Mouse (Mus musculus): ENCODE results near the gene Rpgrip1l. TPM values are rescaled to one million over a fixed set of nuclear protein-coding genes. Genes with fewer than 3 reads are reported as not detected.

The Rpgrip1l gene
- polyA plus RNA-seq, 1 experiment from 2014 or later, result 6.0 TPM

DNA sequence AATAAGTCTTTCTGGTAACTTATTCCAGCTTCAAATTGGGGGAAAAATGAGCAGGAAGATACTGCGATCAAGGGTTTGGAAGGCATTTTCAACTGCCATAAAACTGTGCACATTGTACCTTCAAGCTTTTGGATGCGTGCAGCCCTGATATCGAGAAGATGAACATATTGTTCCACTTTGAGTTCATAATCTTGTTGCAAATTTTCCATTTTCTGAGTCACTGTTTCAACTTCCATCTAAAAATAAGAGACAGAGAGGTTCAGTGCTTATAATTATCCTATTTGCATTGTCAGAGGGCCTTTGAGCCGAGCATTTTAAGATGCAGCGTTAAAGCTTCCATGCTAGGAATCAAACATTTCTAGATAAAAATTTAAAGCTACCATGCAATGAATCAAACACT is 39.6 kb downstream of the Rpgrip1l start:
- H3K4me3 ChIP-seq (ENCODE audit: low read depth, low read length), result no peak overlapping the region
- H3K27me3 ChIP-seq (replicated peaks; ENCODE audit: insufficient read depth, low read length), result no peaks in the 10 kb centered on the region
- no peak overlapping the region for H3K9ac ChIP-seq (replicated peaks; ENCODE audit: low read depth)
- no peak overlapping the region for H3K4me2 ChIP-seq (replicated peaks; ENCODE audit: low read depth, low read length)
- no peaks in the 10 kb centered on the region for H3K9me3 ChIP-seq (ENCODE audit: low read length)
- no peaks in the 10 kb centered on the region for H3K36me3 ChIP-seq (ENCODE audit: insufficient read depth, low read length)
- 95% methylated on average over 5 of the region's 5 CpGs for WGBS
- ATAC-seq (no peak), DNase-seq (ENCODE audit: low spot score) (no peak)
- H3K27ac ChIP-seq (ENCODE audit: low read length), result no peak overlapping the region
- no peak for TF ChIP-seq EP300 (IDR thresholded peaks at IDR 0.05)
- TF ChIP-seq CTCF (IDR thresholded peaks at IDR 0.05), result no peak
- no peaks in the 10 kb centered on the region for H3K4me1 ChIP-seq (ENCODE audit: insufficient read depth, low read depth, low read length)

DNA sequence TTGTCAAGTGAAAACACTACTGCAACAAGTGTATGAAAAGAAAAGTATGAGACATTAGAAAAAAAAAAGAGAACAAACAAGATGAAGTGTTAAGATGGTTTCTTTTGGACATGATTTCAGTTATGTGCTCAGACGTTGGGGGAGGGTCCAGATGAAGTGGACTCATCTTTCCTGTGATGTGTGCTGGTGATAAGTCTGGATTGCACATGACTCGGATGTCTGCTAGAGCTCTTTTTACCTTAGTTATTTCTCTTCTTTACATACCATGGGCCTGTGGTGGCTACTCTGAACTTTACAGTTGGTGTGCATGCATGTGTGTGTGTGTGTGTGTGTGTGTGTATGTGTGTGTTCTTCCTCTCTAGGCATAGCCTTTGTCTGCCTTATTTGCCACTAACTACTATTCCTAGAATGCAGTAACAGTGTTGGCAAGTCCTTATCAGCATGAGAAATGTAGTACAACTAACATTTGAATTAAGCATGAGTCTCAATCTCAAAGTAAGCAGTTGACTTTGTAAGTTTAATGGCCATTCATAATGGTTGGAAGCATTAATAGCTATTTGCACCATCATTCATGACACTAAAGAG is 43.6 kb downstream of the Rpgrip1l start:
- ATAC-seq (no peak), DNase-seq (ENCODE audit: low spot score) (no peak)
- H3K27me3 ChIP-seq (replicated peaks; ENCODE audit: insufficient read depth, low read length), result no peaks in the 10 kb centered on the region
- TF ChIP-seq CTCF (IDR thresholded peaks at IDR 0.05), result no peak
- no peak for TF ChIP-seq EP300 (IDR thresholded peaks at IDR 0.05)
- no peaks in the 10 kb centered on the region for H3K4me1 ChIP-seq (ENCODE audit: insufficient read depth, low read depth, low read length)
- H3K27ac ChIP-seq (ENCODE audit: low read length), result no peak overlapping the region
- WGBS, result 61% methylated on average over 2 of the region's 2 CpGs
- no peaks in the 10 kb centered on the region for H3K36me3 ChIP-seq (ENCODE audit: insufficient read depth, low read length)
- H3K4me2 ChIP-seq (replicated peaks; ENCODE audit: low read depth, low read length), result no peak overlapping the region
- no peaks in the 10 kb centered on the region for H3K9me3 ChIP-seq (ENCODE audit: low read length)
- no peak overlapping the region for H3K9ac ChIP-seq (replicated peaks; ENCODE audit: low read depth)
- H3K4me3 ChIP-seq (ENCODE audit: low read depth, low read length), result no peak overlapping the region

DNA sequence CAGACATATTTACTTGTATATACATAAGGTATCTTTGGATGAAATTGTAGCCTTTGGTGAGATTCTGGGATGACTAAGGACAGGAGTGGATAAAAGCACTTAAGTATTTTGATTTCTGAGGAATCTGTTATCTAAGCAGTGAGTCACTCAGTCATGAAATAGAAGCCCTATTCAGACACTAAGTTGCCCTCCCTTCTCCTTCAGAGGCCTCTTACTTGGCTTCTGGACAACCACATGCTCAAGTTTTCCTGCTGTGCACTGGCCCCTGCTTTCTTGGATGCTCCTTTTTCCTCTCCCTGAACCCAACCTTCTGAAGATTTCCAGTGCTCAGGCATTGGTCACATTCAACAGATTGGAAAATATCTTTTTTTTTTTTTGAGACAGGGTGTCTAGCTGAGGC is 48.5 kb downstream of the Rpgrip1l start:
- Histone ChIP-seq H3K4me3 (ENCODE audit: low read depth, low read length) (no peak overlapping the region), H3K27ac (ENCODE audit: low read length) (no peak overlapping the region), H3K4me1 (ENCODE audit: insufficient read depth, low read depth, low read length) (no peaks in the 10 kb centered on the region), H3K27me3 (replicated peaks; ENCODE audit: insufficient read depth, low read length) (no peaks in the 10 kb centered on the region), H3K4me2 (replicated peaks; ENCODE audit: low read depth, low read length) (no peak overlapping the region), H3K9me3 (ENCODE audit: low read length) (no peaks in the 10 kb centered on the region), H3K36me3 (ENCODE audit: insufficient read depth, low read length) (no peaks in the 10 kb centered on the region), H3K9ac (replicated peaks; ENCODE audit: low read depth) (no peak overlapping the region)
- no peak for TF ChIP-seq CTCF (IDR thresholded peaks at IDR 0.05)
- TF ChIP-seq EP300 (IDR thresholded peaks at IDR 0.05), result no peak
- no peak for DNase-seq (ENCODE audit: low spot score)
- ATAC-seq, result no peak

DNA sequence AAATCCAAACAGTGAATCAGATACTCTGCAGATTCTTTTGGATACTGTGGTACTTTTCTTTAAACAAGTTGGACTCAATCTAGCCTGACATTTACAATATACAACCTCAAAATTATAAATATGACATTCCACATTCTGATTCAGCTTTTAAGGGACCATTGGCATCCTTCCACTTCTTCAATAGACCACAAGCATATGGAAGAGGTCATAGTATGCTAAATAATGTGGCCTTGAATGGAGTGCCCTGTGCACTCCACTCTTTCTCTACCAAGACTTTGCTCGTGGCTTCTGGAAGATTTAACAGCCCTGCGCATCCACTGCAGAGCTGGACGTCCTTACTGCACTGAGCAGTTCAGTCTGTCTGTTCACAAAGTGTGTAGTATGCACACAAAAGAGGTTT is 49.1 kb downstream of the Rpgrip1l start:
- WGBS, result 60% methylated on average over 3 of the region's 3 CpGs
- TF ChIP-seq CTCF (IDR thresholded peaks at IDR 0.05), result no peak
- no peak for TF ChIP-seq EP300 (IDR thresholded peaks at IDR 0.05)
- no peaks in the 10 kb centered on the region for H3K36me3 ChIP-seq (ENCODE audit: insufficient read depth, low read length)
- ATAC-seq (no peak), DNase-seq (ENCODE audit: low spot score) (no peak)
- no peaks in the 10 kb centered on the region for H3K9me3 ChIP-seq (ENCODE audit: low read length)
- no peaks in the 10 kb centered on the region for H3K4me1 ChIP-seq (ENCODE audit: insufficient read depth, low read depth, low read length)
- no peak overlapping the region for H3K9ac ChIP-seq (replicated peaks; ENCODE audit: low read depth)
- no peak overlapping the region for H3K4me2 ChIP-seq (replicated peaks; ENCODE audit: low read depth, low read length)
- no peak overlapping the region for H3K4me3 ChIP-seq (ENCODE audit: low read depth, low read length)
- H3K27ac ChIP-seq (ENCODE audit: low read length), result no peak overlapping the region
- no peaks in the 10 kb centered on the region for H3K27me3 ChIP-seq (replicated peaks; ENCODE audit: insufficient read depth, low read length)

DNA sequence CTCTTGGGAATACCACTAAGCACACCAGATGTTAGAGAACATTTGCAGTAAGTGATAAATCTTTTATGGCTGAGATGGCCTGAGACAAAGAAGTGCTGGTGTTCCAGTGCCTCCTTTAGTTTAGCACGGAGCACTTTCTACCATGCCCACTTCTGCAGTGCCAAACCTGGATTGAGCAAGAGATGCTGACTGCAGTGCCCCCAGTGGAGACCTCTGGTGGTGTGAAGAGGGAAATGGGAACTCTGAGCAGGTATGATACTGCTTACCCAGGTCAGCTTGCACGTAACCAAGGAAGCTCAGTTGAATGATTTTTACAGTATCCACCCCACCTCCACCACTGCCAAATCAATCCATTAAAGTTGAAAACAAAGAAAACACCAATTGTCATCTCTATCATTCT is 51.5 kb downstream of the Rpgrip1l start:
- TF ChIP-seq EP300 (IDR thresholded peaks at IDR 0.05) (no peak), CTCF (IDR thresholded peaks at IDR 0.05) (peak; percentile 68)
- Histone ChIP-seq H3K9me3 (ENCODE audit: low read length) (no peaks in the 10 kb centered on the region), H3K9ac (replicated peaks; ENCODE audit: low read depth) (no peak overlapping the region), H3K4me2 (replicated peaks; ENCODE audit: low read depth, low read length) (no peak overlapping the region), H3K27me3 (replicated peaks; ENCODE audit: insufficient read depth, low read length) (no peaks in the 10 kb centered on the region), H3K4me1 (ENCODE audit: insufficient read depth, low read depth, low read length) (no peaks in the 10 kb centered on the region), H3K4me3 (ENCODE audit: low read depth, low read length) (no peak overlapping the region), H3K36me3 (ENCODE audit: insufficient read depth, low read length) (no peaks in the 10 kb centered on the region), H3K27ac (ENCODE audit: low read length) (no peak overlapping the region)
- WGBS, result 69% methylated on average over 2 of the region's 2 CpGs
- DNase-seq (ENCODE audit: low spot score) (peak; percentile 18), ATAC-seq (no peak)

DNA sequence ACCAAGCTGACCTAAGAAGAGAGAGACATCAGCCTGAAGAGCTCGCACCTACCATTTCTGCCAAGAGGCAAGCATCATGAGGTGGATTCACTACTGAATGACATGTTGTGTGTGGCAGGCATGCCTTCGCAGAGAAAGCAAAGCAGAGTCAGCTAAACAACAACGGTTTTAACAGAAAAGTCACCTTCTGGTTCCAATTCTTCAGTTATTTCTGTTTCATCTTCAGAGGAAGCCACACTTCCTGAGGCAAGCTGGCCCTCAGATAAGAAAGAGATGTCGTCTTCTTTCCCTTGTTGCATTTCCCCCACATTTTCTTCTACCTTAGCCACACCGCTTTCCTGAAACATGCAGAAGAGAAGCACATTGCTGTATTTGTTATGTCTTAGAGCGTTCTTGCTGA is 62.1 kb downstream of the Rpgrip1l start:
- Histone ChIP-seq H3K4me2 (replicated peaks; ENCODE audit: low read depth, low read length) (no peak overlapping the region), H3K27ac (ENCODE audit: low read length) (no peak overlapping the region), H3K4me3 (ENCODE audit: low read depth, low read length) (no peak overlapping the region), H3K27me3 (replicated peaks; ENCODE audit: insufficient read depth, low read length) (no peaks in the 10 kb centered on the region), H3K9me3 (ENCODE audit: low read length) (no peaks in the 10 kb centered on the region), H3K9ac (replicated peaks; ENCODE audit: low read depth) (no peak overlapping the region), H3K36me3 (ENCODE audit: insufficient read depth, low read length) (no peaks in the 10 kb centered on the region), H3K4me1 (ENCODE audit: insufficient read depth, low read depth, low read length) (no peaks in the 10 kb centered on the region)
- TF ChIP-seq CTCF (IDR thresholded peaks at IDR 0.05) (no peak), EP300 (IDR thresholded peaks at IDR 0.05) (no peak)
- DNase-seq (ENCODE audit: low spot score), result no peak
- ATAC-seq, result no peak
- 85% methylated on average over 6 of the region's 6 CpGs for WGBS

Data from lung, postnatal 0 days (tissue).